Mouse (Mus musculus): Measurements from ENCODE around the gene Gabra2. TPM values are rescaled to one million over a fixed set of nuclear protein-coding genes. Genes with fewer than 3 reads are reported as not detected.

Gabra2 gene
- polyA plus RNA-seq, 1 experiment from 2014 or later: 0.14 TPM

DNA sequence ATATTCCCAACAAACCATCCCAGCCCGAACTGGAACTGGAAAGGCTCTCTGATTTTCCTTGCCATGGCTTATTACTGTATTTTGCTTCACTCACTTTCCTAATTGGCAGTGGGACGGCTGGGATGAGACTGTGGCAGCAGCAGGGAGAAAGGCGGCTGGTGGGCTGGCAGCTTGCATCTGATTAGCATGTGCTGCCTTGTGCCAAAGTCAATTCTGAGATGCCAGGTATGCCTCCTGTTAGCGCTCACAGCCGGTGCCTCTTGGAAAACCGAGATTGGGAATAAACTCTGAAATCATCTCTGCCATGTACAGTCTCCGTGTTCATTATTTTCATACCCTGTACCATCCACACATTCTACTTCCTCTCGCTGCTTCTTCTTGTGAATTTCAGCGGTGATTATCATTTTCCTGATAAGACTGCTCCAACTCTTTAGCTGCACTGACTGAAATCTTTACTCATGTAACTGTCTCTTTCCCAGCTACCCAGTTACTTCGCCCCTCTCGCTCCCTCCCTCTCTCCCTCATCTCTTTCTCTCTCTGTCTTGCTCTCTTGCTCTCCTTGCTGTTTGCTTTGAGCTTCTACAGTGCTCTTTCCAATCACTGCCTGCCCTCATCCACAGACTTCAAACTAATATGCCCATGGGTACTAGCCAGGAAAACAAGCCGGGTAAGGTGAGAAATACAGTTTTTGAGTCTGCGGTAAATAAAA, 99.9 kb downstream of the Gabra2 start:
- Histone ChIP-seq H3K36me3 (ENCODE audit: control insufficient read depth, insufficient read depth) (no peaks in the 10 kb centered on the region), H3K4me3 (ENCODE audit: low read length) (no peak overlapping the region), H3K9me3 (replicated peaks; ENCODE audit: control insufficient read depth, low read length) (no peaks in the 10 kb centered on the region), H3K4me1 (ENCODE audit: control insufficient read depth, insufficient read depth, low read length) (no peaks in the 10 kb centered on the region), H3K4me2 (ENCODE audit: low read depth, low read length) (no peak overlapping the region), H3K27me3 (ENCODE audit: control insufficient read depth, insufficient read depth, low read length) (no peaks in the 10 kb centered on the region), H3K27ac (ENCODE audit: low read length) (no peak overlapping the region), H3K9ac (ENCODE audit: low read length) (no peak overlapping the region)
- WGBS: 61% methylated on average over 13 of the region's 13 CpGs
- no peak for ATAC-seq (replicated peaks; ENCODE audit: extremely low read depth, insufficient read depth, low FRiP score)

DNA sequence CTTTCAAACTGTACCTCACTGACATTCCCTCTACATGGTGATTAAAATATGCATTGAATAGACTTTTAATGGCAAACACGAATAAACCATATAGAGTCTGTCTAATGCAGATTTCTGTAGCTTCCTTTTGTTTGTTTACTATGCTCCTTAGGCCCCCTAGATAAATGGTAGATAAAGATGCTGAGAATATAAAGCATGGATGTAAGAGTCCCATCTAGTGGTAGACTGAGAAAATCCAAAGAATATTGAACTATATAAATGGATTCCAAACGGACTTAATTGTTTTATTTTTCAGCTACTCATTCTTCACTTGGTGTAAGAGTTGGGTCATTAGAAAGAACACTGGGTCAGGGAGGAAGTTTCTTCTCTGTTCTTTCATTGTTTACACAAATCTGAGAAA, 102.4 kb downstream of the Gabra2 start:
- Histone ChIP-seq H3K27me3 (ENCODE audit: control insufficient read depth, insufficient read depth, low read length) (no peaks in the 10 kb centered on the region), H3K9ac (ENCODE audit: low read length) (no peak overlapping the region), H3K4me3 (ENCODE audit: low read length) (no peak overlapping the region), H3K36me3 (ENCODE audit: control insufficient read depth, insufficient read depth) (no peaks in the 10 kb centered on the region), H3K9me3 (replicated peaks; ENCODE audit: control insufficient read depth, low read length) (no peaks in the 10 kb centered on the region), H3K27ac (ENCODE audit: low read length) (no peak overlapping the region), H3K4me1 (ENCODE audit: control insufficient read depth, insufficient read depth, low read length) (no peaks in the 10 kb centered on the region), H3K4me2 (ENCODE audit: low read depth, low read length) (no peak overlapping the region)
- ATAC-seq (replicated peaks; ENCODE audit: extremely low read depth, insufficient read depth, low FRiP score): no peak
- 45% methylated on average over 2 of the region's 2 CpGs for WGBS

DNA sequence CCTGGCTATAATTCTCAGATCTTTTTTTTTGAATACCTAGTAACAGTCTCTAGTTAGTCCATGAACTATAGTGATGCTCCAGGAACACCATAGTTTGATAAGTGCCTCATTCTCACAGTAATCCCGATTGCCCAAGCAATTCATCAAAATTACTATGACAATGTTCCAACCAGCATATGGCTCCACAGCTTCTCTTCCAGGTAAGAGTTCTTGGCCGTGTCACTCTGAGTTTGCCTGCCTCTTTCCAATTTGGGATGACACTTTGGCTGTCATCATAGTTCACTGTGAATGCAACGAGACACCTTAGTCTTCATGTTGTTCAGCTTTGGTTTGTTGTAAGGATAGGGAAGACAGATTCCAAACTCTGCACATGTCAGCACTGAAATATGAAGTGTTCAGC, 104.8 kb downstream of the Gabra2 start:
- no peak overlapping the region for H3K4me3 ChIP-seq (ENCODE audit: low read length)
- no peaks in the 10 kb centered on the region for H3K27me3 ChIP-seq (ENCODE audit: control insufficient read depth, insufficient read depth, low read length)
- no peaks in the 10 kb centered on the region for H3K36me3 ChIP-seq (ENCODE audit: control insufficient read depth, insufficient read depth)
- ATAC-seq (replicated peaks; ENCODE audit: extremely low read depth, insufficient read depth, low FRiP score): no peak
- no peaks in the 10 kb centered on the region for H3K4me1 ChIP-seq (ENCODE audit: control insufficient read depth, insufficient read depth, low read length)
- no peaks in the 10 kb centered on the region for H3K9me3 ChIP-seq (replicated peaks; ENCODE audit: control insufficient read depth, low read length)
- no peak overlapping the region for H3K4me2 ChIP-seq (ENCODE audit: low read depth, low read length)
- no peak overlapping the region for H3K9ac ChIP-seq (ENCODE audit: low read length)
- WGBS: 79% methylated on average over 3 of the region's 3 CpGs
- H3K27ac ChIP-seq (ENCODE audit: low read length): no peak overlapping the region

Data from heart, embryonic 16.5 days (tissue).